Mouse (Mus musculus) bone marrow macrophage, adult 2 months (primary cell): ENCODE data around the gene Camk1d. TPM values are rescaled to one million over a fixed set of nuclear protein-coding genes. Genes with fewer than 3 reads are reported as not detected.

Experiments used
- H3K27ac ChIP-seq: 2 replicates; pipeline ENCODE4 v1.5.1; 2012; ENCODE audit warnings: low read depth, low read length; ENCODE audit not compliant: insufficient read depth
- H3K4me1 ChIP-seq: 2 replicates; pipeline ENCODE4 v1.6.1; 2012; ENCODE audit warnings: low read length; ENCODE audit not compliant: control insufficient read depth, insufficient read depth
- H3K4me3 ChIP-seq: 2 replicates; pipeline ENCODE4 v1.5.1; 2012; ENCODE audit warnings: mild to moderate bottlenecking, low read length, moderate library complexity; ENCODE audit not compliant: insufficient read depth
- CTCF ChIP-seq: IDR thresholded peaks from 2 replicates; pipeline ENCODE4 v1.5.1; 2012; ENCODE audit warnings: low read depth, mild to moderate bottlenecking, low read length, moderate library complexity
- POLR2A ChIP-seq: IDR thresholded peaks from 2 replicates; pipeline ENCODE4 v1.6.1; 2012; ENCODE audit warnings: mild to moderate bottlenecking, low read depth, low read length, borderline replicate concordance
- polyA plus RNA-seq: library from polyadenylated mRNA; stranded (reverse); fragments of >200 nt; gene quantifications from 2 replicates; pipeline ENCODE4 v1.2.4, GENCODE M21; 2012; ENCODE audit not compliant: missing spikeins, insufficient read depth, insufficient read length

The Camk1d gene
- polyA plus RNA-seq, 1 experiment = 62.0 TPM

- Histone ChIP-seq H3K4me1 (peaks cover 4% of the 10 kb centered on the region), H3K27ac (no peak overlapping the region), H3K4me3 (no peak overlapping the region)
- TF ChIP-seq POLR2A = no peak
- no peak for TF ChIP-seq CTCF
Measured at GRCm38 (mm10) chr2:5681302-5681701, 33.0 kb downstream of the Camk1d start.

GRCm38 (mm10) chr2:5679055-5679454 is 35.3 kb downstream of the Camk1d start:
- Histone ChIP-seq H3K4me3 (no peak overlapping the region), H3K4me1 (peaks cover 4% of the 10 kb centered on the region), H3K27ac (no peak overlapping the region)
- TF ChIP-seq POLR2A (no peak), CTCF (no peak)

- peaks cover 4% of the 10 kb centered on the region for H3K4me1 ChIP-seq
- H3K27ac ChIP-seq = no peak overlapping the region
- TF ChIP-seq CTCF (no peak), POLR2A (no peak)
- H3K4me3 ChIP-seq = no peak overlapping the region
Measured at GRCm38 (mm10) chr2:5677472-5677871, 36.8 kb downstream of the Camk1d start.

GRCm38 (mm10) chr2:5676786-5677185 is 37.5 kb downstream of the Camk1d start:
- Histone ChIP-seq H3K4me3 (no peak overlapping the region), H3K27ac (no peak overlapping the region), H3K4me1 (no peaks in the 10 kb centered on the region)
- TF ChIP-seq POLR2A = no peak
- TF ChIP-seq CTCF = no peak

- no peaks in the 10 kb centered on the region for H3K4me1 ChIP-seq
- no peak overlapping the region for H3K27ac ChIP-seq
- no peak overlapping the region for H3K4me3 ChIP-seq
- TF ChIP-seq CTCF = no peak
- no peak for TF ChIP-seq POLR2A
Measured at GRCm38 (mm10) chr2:5676143-5676483, 38.2 kb downstream of the Camk1d start.

- Histone ChIP-seq H3K4me1 (no peaks in the 10 kb centered on the region), H3K4me3 (no peak overlapping the region), H3K27ac (no peak overlapping the region)
- TF ChIP-seq CTCF (no peak), POLR2A (no peak)
Measured at GRCm38 (mm10) chr2:5675431-5676142, 38.7 kb downstream of the Camk1d start.

- Histone ChIP-seq H3K27ac (no peak overlapping the region), H3K4me3 (no peak overlapping the region), H3K4me1 (no peaks in the 10 kb centered on the region)
- TF ChIP-seq POLR2A = no peak
- TF ChIP-seq CTCF = no peak
Measured at GRCm38 (mm10) chr2:5674512-5674911, 39.8 kb downstream of the Camk1d start.

- no peak overlapping the region for H3K27ac ChIP-seq
Measured at GRCm38 (mm10) chr2:5673816-5674215, 40.5 kb downstream of the Camk1d start.

GRCm38 (mm10) chr2:5672906-5673589 is 41.3 kb downstream of the Camk1d start:
- TF ChIP-seq POLR2A (no peak), CTCF (no peak)
- 0 out of 2 replicates have a peak, but pooled peaks cover 4% of the 10 kb centered on the region for H3K4me1 ChIP-seq
- H3K27ac ChIP-seq = no peak overlapping the region
- H3K4me3 ChIP-seq = no peak overlapping the region

More at GRCm38 (mm10) chr2:5673816-5674215, 40.5 kb downstream of the Camk1d start:
- TF ChIP-seq POLR2A (no peak), CTCF (no peak)
- Histone ChIP-seq H3K4me3 (no peak overlapping the region), H3K4me1 (0 out of 2 replicates have a peak, but pooled peaks cover 4% of the 10 kb centered on the region)

GRCm38 (mm10) chr2:5670146-5670545 is 44.2 kb downstream of the Camk1d start:
- no peak overlapping the region for H3K4me3 ChIP-seq
- no peak overlapping the region for H3K27ac ChIP-seq
- no peak for TF ChIP-seq POLR2A
- no peak for TF ChIP-seq CTCF
- H3K4me1 ChIP-seq = 0 out of 2 replicates have a peak, but pooled peaks cover 4% of the 10 kb centered on the region
